Mouse (Mus musculus) thymus, postnatal 14 days (tissue): Measurements from ENCODE around the gene Glrx5.

Experiments
- DNase-seq: peaks from one replicate; pipeline ENCODE4 v3.0.0; 2021

Gene Glrx5

GRCm38 (mm10) chr12:105084171-105084570 lies 51.7 kb downstream of the Glrx5 start:
- no peak for DNase-seq

- no peak for DNase-seq
Measured at GRCm38 (mm10) chr12:105084816-105085215, 52.3 kb downstream of the Glrx5 start.

GRCm38 (mm10) chr12:105085296-105085695 lies 52.8 kb downstream of the Glrx5 start:
- DNase-seq: no peak

- DNase-seq: no peak
Measured at GRCm38 (mm10) chr12:105086781-105087180, 54.3 kb downstream of the Glrx5 start.

- no peak for DNase-seq
Measured at GRCm38 (mm10) chr12:105087353-105087752, 54.9 kb downstream of the Glrx5 start.

- no peak for DNase-seq
Measured at GRCm38 (mm10) chr12:105089231-105089630, 56.7 kb downstream of the Glrx5 start.

- no peak for DNase-seq
Measured at GRCm38 (mm10) chr12:105091604-105092003, 59.1 kb downstream of the Glrx5 start.
